Mouse (Mus musculus) lung, adult 18-20 months (tissue): ENCODE measurements around the gene Vwc2l.

Experiments used
- DNase-seq, 2 experiments: peaks; one replicate each; pipeline ENCODE4 v3.0.0; 2022; ENCODE audit warnings: mixed read lengths in 2 of 2

The Vwc2l gene

GRCm38 (mm10) chr1:70725655-70726066 lies at the start of gene Vwc2l:
Gene Vwc2l (plus strand): TSS chr1:70725715.
- DNase-seq = no peak

GRCm38 (mm10) chr1:70692529-70692928 lies 33.0 kb upstream of the Vwc2l start:
- no peak for DNase-seq

DNA sequence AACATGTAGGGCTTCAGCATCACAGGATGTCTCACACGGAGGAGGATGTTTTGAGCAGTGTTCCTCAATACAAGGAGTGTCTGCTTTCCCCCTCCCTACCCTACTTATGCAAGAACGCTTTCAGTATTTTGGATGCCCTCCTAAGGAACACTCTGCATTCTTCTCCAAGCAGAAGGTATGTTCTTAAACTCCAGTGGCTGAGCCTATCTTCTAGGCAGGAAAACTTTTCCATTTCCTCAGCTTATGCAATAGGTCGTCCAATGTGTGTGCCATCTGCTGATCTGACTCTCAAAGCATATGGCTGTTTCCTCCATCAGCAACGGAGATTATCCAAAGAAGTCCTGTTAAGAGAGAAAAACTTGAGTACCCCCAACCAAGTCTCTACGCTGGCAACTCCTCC lies 25.2 kb upstream of the Vwc2l start:
- no peak for DNase-seq

- no peak for DNase-seq
Measured at GRCm38 (mm10) chr1:70703934-70704333, 21.6 kb upstream of the Vwc2l start.

DNA sequence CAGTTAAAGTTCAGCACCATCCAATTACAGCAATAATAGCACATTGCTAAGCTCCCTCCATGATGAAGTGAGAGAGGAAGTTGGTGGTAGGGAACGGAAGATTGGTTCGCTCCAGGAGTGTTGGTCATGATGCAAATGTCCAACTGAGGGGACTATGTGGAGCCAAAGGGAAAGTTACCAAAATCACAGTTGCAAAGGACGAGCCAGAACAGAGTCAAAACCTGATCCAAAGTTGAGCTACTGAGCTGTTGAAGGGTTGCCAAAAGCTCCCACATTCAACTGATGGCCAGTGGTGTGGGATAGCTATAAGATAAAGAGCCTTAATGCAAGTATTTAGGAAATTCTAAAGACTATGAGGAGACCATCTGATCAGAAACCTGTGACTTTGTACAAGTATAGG lies 19.7 kb upstream of the Vwc2l start:
- DNase-seq = no peak

GRCm38 (mm10) chr1:70725045-70725444 lies 470 bp upstream of the Vwc2l start:
- DNase-seq = no peak

- DNase-seq = no peak
Measured at GRCm38 (mm10) chr1:70787146-70787545, 61.6 kb downstream of the Vwc2l start.

DNA sequence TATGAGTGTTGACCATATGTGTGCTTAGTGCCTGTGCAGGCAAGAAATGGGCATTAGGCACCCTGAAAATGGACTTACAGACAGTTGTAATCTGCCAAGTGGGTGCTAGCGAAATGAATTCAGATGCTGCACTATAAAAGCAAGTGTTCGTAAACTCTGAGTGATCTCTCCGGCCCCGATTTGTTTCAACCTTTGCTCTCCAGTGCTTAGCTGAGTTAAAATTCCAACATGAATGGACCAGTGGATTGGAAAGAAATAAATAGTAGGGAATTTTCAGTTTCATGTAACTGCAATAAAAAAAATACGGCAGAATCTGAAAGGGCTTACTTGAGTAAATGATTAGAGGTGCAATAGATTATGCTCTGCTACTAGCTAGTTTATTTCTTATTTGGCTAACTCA lies 66.1 kb downstream of the Vwc2l start:
- DNase-seq = no peak

DNA sequence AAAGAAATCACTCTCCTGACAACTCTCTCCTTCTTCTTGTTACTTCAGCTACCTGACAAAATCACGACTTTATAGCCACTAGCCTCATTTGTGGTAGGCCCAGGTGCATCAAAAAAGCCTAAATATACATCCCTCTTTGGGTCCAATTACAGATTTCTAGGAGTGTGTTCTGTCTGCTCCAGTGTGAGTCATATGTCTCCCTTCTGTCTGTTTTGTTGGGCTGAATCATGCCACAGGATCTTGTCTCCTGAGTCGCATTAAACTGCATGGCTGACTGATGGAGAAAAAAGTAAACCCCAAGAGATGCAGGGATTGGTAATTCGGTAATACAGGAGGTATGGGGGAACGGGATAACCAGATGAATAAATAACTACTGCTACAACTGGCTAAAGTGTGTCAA lies 69.6 kb downstream of the Vwc2l start:
- DNase-seq = no peak

DNA sequence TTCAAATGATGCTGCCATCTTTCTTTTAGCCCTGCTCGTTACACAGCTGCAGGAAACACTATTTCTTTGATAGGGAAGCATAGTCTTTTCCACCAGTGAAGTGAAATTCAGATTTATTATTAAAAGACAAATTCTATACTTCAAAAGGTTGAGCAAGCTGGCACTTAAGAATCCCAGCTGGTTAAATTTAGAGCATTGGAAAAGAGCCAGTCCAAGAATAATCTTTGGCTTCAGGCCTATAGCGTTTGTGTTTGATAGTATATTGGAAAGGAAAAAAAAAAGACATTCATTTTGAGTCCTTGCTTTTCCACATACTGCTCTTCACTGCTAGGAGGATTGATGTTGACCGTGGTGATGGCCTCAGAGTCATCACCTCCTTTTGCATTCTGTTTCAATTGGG lies 77.9 kb downstream of the Vwc2l start:
- no peak for DNase-seq

- no peak for DNase-seq
Measured at GRCm38 (mm10) chr1:70823111-70823510, 97.6 kb downstream of the Vwc2l start.

DNA sequence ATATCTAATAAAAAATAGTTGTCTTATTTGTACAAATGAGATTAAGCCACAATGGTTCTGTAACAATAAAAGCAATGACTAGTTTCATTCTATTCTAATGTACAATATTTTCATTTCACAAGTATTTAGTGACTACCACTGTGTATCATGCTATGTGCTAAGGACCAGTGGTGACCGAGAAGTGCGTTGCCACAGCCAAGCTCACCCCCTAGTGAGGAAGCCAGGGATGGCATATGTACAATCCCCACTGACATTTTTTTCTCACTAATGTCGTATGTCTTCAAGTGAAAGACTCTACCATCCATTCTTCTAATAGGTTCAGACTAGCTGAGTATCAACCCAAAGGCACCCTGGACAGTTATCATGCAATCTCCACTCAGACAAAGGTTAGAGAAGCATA lies 107.7 kb downstream of the Vwc2l start:
- DNase-seq = no peak

GRCm38 (mm10) chr1:70842222-70842621 lies 116.7 kb downstream of the Vwc2l start:
- DNase-seq = no peak

GRCm38 (mm10) chr1:70845276-70845675 lies 119.8 kb downstream of the Vwc2l start:
- no peak for DNase-seq

DNA sequence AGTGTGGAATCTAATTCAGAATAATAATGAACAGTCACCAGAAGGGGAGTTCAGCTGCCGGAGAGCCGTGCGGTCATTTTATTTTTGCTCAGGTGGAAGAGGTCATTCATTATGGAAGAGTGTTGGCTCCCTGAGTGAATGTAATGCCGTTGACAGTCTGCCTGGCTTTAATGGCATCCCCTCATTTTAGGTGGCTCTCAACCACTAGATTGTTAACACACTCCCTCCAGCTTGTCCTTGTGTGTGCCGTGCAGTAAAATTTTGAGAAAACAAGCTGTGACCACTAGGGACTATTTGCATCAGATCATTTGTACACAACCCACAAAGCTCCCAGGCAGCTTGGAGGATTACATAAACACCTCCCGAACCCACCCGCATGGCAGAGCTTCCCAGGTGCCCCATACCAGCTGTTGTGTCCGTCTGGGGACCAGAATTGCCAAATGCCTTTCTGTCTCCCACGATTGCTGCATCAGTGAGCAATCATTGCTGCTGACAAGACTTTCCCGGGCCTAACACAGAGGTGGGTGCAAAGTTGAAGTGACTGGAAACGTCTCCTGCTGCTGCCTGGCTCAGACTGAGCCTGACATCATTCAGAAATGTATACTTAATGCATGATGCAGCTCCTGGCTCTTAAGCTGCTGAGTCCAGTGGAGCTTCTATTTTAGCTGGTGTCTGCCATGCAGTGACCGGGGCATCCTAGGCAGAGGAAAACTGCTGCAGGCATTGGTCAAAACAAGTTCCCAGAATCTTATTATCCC lies 126.3 kb downstream of the Vwc2l start:
- DNase-seq = no peak

DNA sequence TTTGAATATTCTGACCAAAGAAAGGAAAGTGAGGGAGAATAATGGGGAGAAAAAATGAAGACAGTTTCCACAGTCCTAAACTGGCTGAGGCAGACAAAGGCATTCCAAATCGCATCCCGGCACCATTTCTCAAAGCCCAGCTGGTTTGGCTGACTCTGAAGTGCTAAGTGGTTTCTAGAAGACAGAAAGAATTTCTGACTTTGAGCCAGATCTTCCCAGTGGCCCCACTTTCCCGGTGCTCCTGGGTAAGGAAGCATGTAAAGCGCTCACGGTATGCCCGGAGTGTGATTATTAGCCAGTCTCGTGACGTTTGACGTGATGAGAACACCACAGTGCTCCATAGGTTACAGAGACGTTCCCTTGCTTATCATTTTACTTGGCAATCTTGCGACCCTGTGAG lies 127.9 kb downstream of the Vwc2l start:
- peak; percentile 1 to 3 for DNase-seq

DNA sequence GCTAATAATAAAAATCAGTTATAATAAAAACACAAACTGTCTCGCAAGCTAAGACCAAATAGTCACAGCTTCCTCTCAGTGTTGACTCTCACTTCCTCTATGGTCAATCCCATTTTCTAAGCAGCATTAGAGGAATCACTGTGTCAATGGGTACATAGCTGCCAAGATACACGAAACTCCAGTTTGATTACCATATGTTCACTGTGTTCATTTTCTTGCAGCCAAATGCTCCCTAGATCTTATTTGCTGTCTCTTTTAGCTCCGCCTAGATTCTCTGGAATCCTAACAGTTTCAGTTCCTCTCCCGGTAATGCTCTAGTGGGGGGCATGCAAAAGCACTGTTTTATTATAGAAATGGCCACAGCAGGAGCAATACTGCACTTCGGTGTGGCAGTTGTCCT lies 130.4 kb downstream of the Vwc2l start:
- DNase-seq = no peak

DNA sequence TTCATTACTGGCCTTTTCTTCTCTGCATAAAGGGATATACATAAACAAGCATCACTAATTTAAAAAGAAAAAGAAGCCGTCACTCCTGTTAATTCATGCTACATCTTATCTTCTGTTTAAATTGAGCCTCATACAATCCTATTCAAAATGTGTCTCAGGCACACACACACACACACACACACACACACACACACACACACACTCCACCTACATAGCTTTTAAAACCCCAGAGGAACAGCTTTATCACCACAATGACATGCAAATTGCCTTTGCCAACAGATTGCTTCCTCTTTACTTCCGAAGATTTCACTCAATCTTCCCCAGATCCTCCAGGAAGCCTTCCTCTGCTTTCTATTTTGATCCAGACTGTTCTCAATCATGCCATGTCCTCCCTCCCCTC lies 136.2 kb downstream of the Vwc2l start:
- DNase-seq = no peak

- DNase-seq = no peak
Measured at GRCm38 (mm10) chr1:70866137-70866536, 140.6 kb downstream of the Vwc2l start.

- DNase-seq = no peak
Measured at GRCm38 (mm10) chr1:70880496-70880895, 155.0 kb downstream of the Vwc2l start.

GRCm38 (mm10) chr1:70881269-70881668 lies 155.8 kb downstream of the Vwc2l start:
- no peak for DNase-seq

- no peak for DNase-seq
Measured at GRCm38 (mm10) chr1:70884156-70884555, 158.6 kb downstream of the Vwc2l start.

- DNase-seq = no peak
Measured at GRCm38 (mm10) chr1:70902311-70902710, 176.8 kb downstream of the Vwc2l start.

- DNase-seq = no peak
Measured at GRCm38 (mm10) chr1:70907366-70907765, 181.9 kb downstream of the Vwc2l start.

DNA sequence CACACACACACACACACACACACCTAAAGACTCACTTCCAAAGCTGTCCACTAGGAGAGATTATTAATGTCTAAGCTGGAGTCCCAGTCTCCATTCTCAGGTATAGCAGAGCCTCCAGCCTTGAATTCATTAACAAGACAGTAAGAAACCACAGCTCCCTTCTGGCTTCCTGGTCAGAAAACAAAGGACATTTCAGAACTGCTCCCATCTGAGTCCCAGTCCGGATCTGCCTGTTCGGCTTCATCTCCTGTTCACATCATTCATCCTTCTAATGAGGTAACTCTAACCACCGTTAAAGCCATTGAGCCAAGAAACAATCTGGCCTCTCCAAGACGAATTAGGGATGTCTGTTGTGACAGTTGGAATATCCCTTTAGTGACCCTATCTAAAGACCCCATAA lies 185.7 kb downstream of the Vwc2l start:
- DNase-seq = no peak
